ENCODE assay signal across 19 mouse cellular contexts in the genomic region with DNA sequence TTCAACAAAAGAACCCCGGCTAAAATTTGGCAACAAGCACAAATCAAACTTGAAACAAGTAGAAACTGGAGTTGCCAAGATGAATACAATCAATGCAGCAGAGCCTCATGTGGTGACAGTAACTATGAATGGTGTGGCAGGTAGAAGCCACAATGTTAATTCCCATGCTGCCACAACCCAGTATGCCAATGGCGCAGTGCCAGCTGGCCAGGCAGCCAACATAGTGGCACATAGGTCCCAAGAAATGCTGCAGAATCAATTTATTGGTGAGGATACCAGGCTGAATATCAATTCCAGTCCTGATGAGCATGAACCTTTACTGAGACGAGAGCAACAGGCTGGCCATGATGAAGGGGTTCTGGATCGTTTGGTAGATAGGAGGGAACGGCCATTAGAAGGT.
"Had no signal": no experiment of that assay in that cellular context is flagged by ENCODE, and none has a peak within 500 bp of the region (broad histone marks: within the 10 kb centered on the region; RNA-seq: fewer than 3 reads in every experiment).

No protein-coding gene starts in this region.

- H3K4me3 ChIP-seq: layer of hippocampus, adult 2 months; left cerebral cortex, adult 2 months; limb, embryonic 12.5 days; limb, embryonic 15.5 days; midbrain, embryonic 12.5 days; midbrain, embryonic 15.5 days; neural tube, embryonic 12.5 days; neural tube, embryonic 15.5 days had no signal

- DNase-seq: kidney, postnatal 25 days; layer of hippocampus, adult 9-11 months; liver, postnatal 0 days; lung, embryonic 14.5 days; right cerebral cortex, adult 18-20 months; right cerebral cortex, postnatal 14 days; thymus, adult 18-20 months; thymus, postnatal 36 days had no signal

- H3K4me1 ChIP-seq: limb, embryonic 12.5 days; limb, embryonic 15.5 days; midbrain, embryonic 12.5 days; midbrain, embryonic 15.5 days; neural tube, embryonic 12.5 days; neural tube, embryonic 15.5 days had no signal

- H3K27ac ChIP-seq: kidney, postnatal 0 days; layer of hippocampus, adult 2 months; left cerebral cortex, adult 2 months; limb, embryonic 12.5 days; limb, embryonic 15.5 days; liver, embryonic 14.5 days; macrophage; midbrain, embryonic 12.5 days; midbrain, embryonic 15.5 days; neural tube, embryonic 12.5 days; neural tube, embryonic 15.5 days had no signal

- H3K9ac ChIP-seq: limb, embryonic 12.5 days; limb, embryonic 15.5 days; liver, embryonic 14.5 days; liver, postnatal 0 days; lung, embryonic 14.5 days; midbrain, embryonic 12.5 days; midbrain, embryonic 15.5 days; neural tube, embryonic 12.5 days; neural tube, embryonic 15.5 days had no signal

- H3K27me3 ChIP-seq: limb, embryonic 12.5 days; limb, embryonic 15.5 days; midbrain, embryonic 12.5 days; midbrain, embryonic 15.5 days; neural tube, embryonic 12.5 days; neural tube, embryonic 15.5 days had no signal
